Mouse (Mus musculus) neural tube, embryonic 12.5 days (tissue): Measurements from ENCODE around the gene Wnk4. TPM values are rescaled to one million over a fixed set of nuclear protein-coding genes. Genes with fewer than 3 reads are reported as not detected.

Source experiments
- ATAC-seq: fragments of 200-750 bp; cut with Nextera tagmentation; 2 replicates; pipeline ENCODE4 v1.8.0; 2017; ENCODE audit warnings: low read depth, mild to moderate bottlenecking, moderate TSS enrichment, moderate library complexity; ENCODE audit not compliant: low FRiP score
- H3K27ac ChIP-seq: fragments of 300-500 bp; sonication (generic); 2 replicates; pipeline ENCODE4 v1.5.1; 2016
- H3K27me3 ChIP-seq: fragments of 300-500 bp; sonication (generic); replicated peaks from 2 replicates; pipeline ENCODE4 v1.6.1; 2016; ENCODE audit warnings: mild to moderate bottlenecking
- H3K36me3 ChIP-seq: fragments of 300-500 bp; sonication (generic); 2 replicates; pipeline ENCODE4 v1.6.1; 2016; ENCODE audit warnings: mild to moderate bottlenecking
- H3K4me1 ChIP-seq: fragments of 300-500 bp; sonication (generic); 2 replicates; pipeline ENCODE4 v1.6.1; 2016
- H3K4me2 ChIP-seq: fragments of 300-500 bp; sonication (generic); replicated peaks from 2 replicates; pipeline ENCODE4 v1.6.1; 2016; ENCODE audit warnings: mild to moderate bottlenecking
- H3K4me3 ChIP-seq: fragments of 300-500 bp; sonication (generic); 2 replicates; pipeline ENCODE4 v1.5.1; 2016
- H3K9ac ChIP-seq: fragments of 300-500 bp; sonication (generic); 2 replicates; pipeline ENCODE4 v1.6.1; 2016; ENCODE audit warnings: mild to moderate bottlenecking
- H3K9me3 ChIP-seq: fragments of 300-500 bp; sonication (generic); 2 replicates; pipeline ENCODE4 v1.6.1; 2016; ENCODE audit warnings: mild to moderate bottlenecking
- WGBS: fragments of 180-500 bp; shearing (Covaris S2); methylation state at CpG from one replicate; pipeline ENCODE4 v1.1.7; 2016; 5-methylcytosine and 5-hydroxymethylcytosine counted together
- polyA plus RNA-seq: library from polyadenylated mRNA; unstranded; fragments of >200 nt; fragmentation: Nextera tagmentation; extraction: Ambion mirVana; gene quantifications from 2 replicates; pipeline ENCODE4 v1.2.1, GENCODE M21; 2016

Wnk4 gene
- polyA plus RNA-seq, 1 experiment from 2014 or later = 6.2 TPM

GRCm38 (mm10) chr11:101282896-101283295 is 22.5 kb downstream of the Wnk4 start:
- Histone ChIP-seq H3K4me3 (no peak overlapping the region), H3K9me3 (no peaks in the 10 kb centered on the region), H3K9ac (no peak overlapping the region), H3K36me3 (peaks cover 9% of the 10 kb centered on the region; the same call in 1 of the 2 replicates), H3K27ac (no peak overlapping the region), H3K4me2 (no peak overlapping the region), H3K4me1 (peaks cover 5% of the 10 kb centered on the region), H3K27me3 (no peaks in the 10 kb centered on the region)
- no peak for ATAC-seq
- 12% methylated on average over 5 of the region's 5 CpGs for WGBS

- H3K27ac ChIP-seq = no peak overlapping the region
- H3K4me2 ChIP-seq = no peak overlapping the region
- ATAC-seq = no peak
- H3K27me3 ChIP-seq = no peaks in the 10 kb centered on the region
- no peak overlapping the region for H3K9ac ChIP-seq
- 73% methylated on average over 4 of the region's 4 CpGs for WGBS
- H3K4me1 ChIP-seq = no peaks in the 10 kb centered on the region
- peaks cover 15% of the 10 kb centered on the region for H3K36me3 ChIP-seq
- no peaks in the 10 kb centered on the region for H3K9me3 ChIP-seq
- H3K4me3 ChIP-seq = no peak overlapping the region
Observed at GRCm38 (mm10) chr11:101283805-101284204, 23.4 kb downstream of the Wnk4 start.

- no peak for ATAC-seq
- Histone ChIP-seq H3K4me1 (no peaks in the 10 kb centered on the region), H3K27me3 (no peaks in the 10 kb centered on the region), H3K9ac (no peak overlapping the region), H3K27ac (no peak overlapping the region), H3K4me3 (no peak overlapping the region), H3K9me3 (no peaks in the 10 kb centered on the region), H3K4me2 (no peak overlapping the region), H3K36me3 (peaks cover 49% of the 10 kb centered on the region)
- WGBS = 87% methylated on average over 9 of the region's 9 CpGs
Observed at GRCm38 (mm10) chr11:101287306-101287705, 26.9 kb downstream of the Wnk4 start.

- Histone ChIP-seq H3K36me3 (peaks cover 80% of the 10 kb centered on the region), H3K4me1 (no peaks in the 10 kb centered on the region)
- ATAC-seq = no peak
Observed at GRCm38 (mm10) chr11:101291231-101291630, 30.9 kb downstream of the Wnk4 start.

GRCm38 (mm10) chr11:101295191-101295590 is 34.8 kb downstream of the Wnk4 start:
- Histone ChIP-seq H3K27me3 (no peaks in the 10 kb centered on the region), H3K9ac (no peak overlapping the region), H3K36me3 (peaks cover 71% of the 10 kb centered on the region), H3K27ac (no peak overlapping the region), H3K9me3 (no peaks in the 10 kb centered on the region), H3K4me2 (no peak overlapping the region), H3K4me3 (no peak overlapping the region), H3K4me1 (no peaks in the 10 kb centered on the region)
- no peak for ATAC-seq
- WGBS = 89% methylated on average over 8 of the region's 8 CpGs

More at GRCm38 (mm10) chr11:101291231-101291630, 30.9 kb downstream of the Wnk4 start:
- Histone ChIP-seq H3K4me3 (no peak overlapping the region), H3K9ac (no peak overlapping the region), H3K27ac (no peak overlapping the region), H3K27me3 (no peaks in the 10 kb centered on the region), H3K9me3 (no peaks in the 10 kb centered on the region), H3K4me2 (no peak overlapping the region)
- 95% methylated on average over 8 of the region's 8 CpGs for WGBS

DNA sequence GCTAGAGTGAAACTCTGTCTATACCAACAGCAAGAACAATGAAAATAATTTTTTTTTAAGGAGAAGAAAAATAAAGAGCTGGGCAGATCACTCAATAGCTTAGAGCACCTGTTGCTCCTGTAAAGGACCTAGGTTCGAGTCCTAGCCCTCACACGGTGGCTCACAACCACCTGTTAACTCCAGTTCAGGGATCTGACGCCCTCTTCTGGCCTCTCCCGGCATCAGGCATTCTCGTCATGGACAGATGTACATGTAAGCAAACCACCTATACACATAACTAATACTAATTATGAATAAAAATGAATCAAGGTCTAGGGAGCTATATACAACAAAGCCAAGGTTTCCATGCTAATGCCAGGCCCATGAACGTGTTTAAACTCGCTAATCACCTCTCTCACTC is 40.5 kb downstream of the Wnk4 start:
- Histone ChIP-seq H3K9me3 (no peaks in the 10 kb centered on the region), H3K27me3 (no peaks in the 10 kb centered on the region), H3K4me1 (peaks cover 13% of the 10 kb centered on the region), H3K9ac (peak overlapping the region; percentile 83), H3K4me3 (peak overlapping the region; percentile 79), H3K36me3 (peaks cover 16% of the 10 kb centered on the region), H3K27ac (no peak overlapping the region), H3K4me2 (peak overlapping the region; percentile 97)
- ATAC-seq = no peak
- 69% methylated on average over 7 of the region's 7 CpGs for WGBS

- Histone ChIP-seq H3K36me3 (peaks cover 16% of the 10 kb centered on the region), H3K27ac (no peak overlapping the region), H3K9ac (peak overlapping the region; percentile 83), H3K9me3 (no peaks in the 10 kb centered on the region), H3K4me1 (peaks cover 13% of the 10 kb centered on the region), H3K27me3 (no peaks in the 10 kb centered on the region), H3K4me2 (peak overlapping the region; percentile 97), H3K4me3 (peak overlapping the region; percentile 79)
- 15% methylated on average over 26 of the region's 26 CpGs for WGBS
- 0 out of 2 replicates have a peak, but pooled peaks have one; percentile 13 for ATAC-seq
Observed at GRCm38 (mm10) chr11:101301299-101302003, 41.1 kb downstream of the Wnk4 start.

- H3K4me1 ChIP-seq = peaks cover 13% of the 10 kb centered on the region
- H3K9me3 ChIP-seq = no peaks in the 10 kb centered on the region
- H3K36me3 ChIP-seq = peaks cover 16% of the 10 kb centered on the region
- H3K4me3 ChIP-seq = peak within 1 kb of the TSS; percentile 79
- peak within 1 kb of the TSS; percentile 97 for H3K4me2 ChIP-seq
- WGBS = 8% methylated on average over 39 of the region's 39 CpGs
- ATAC-seq = peak; percentile 88
- no peaks in the 10 kb centered on the region for H3K27me3 ChIP-seq
- peak within 1 kb of the TSS; percentile 83 for H3K9ac ChIP-seq
- no peak within 1 kb of the TSS for H3K27ac ChIP-seq
Observed at GRCm38 (mm10) chr11:101302004-101302798, 41.8 kb downstream of the Wnk4 start, which contains the start of gene Becn1. Gene Becn1 (minus strand): TSS chr11:101302286.

- H3K4me3 ChIP-seq = no peak overlapping the region
- no peak overlapping the region for H3K4me2 ChIP-seq
- WGBS = 49% methylated on average over 5 of the region's 5 CpGs
- H3K27me3 ChIP-seq = 0 out of 2 replicates have a peak, but pooled peaks cover 5% of the 10 kb centered on the region
- no peak overlapping the region for H3K27ac ChIP-seq
- no peak for ATAC-seq
- no peaks in the 10 kb centered on the region for H3K4me1 ChIP-seq
- H3K36me3 ChIP-seq = no peaks in the 10 kb centered on the region
- no peak overlapping the region for H3K9ac ChIP-seq
- no peaks in the 10 kb centered on the region for H3K9me3 ChIP-seq
Observed at GRCm38 (mm10) chr11:101307744-101308143, 47.4 kb downstream of the Wnk4 start.

DNA sequence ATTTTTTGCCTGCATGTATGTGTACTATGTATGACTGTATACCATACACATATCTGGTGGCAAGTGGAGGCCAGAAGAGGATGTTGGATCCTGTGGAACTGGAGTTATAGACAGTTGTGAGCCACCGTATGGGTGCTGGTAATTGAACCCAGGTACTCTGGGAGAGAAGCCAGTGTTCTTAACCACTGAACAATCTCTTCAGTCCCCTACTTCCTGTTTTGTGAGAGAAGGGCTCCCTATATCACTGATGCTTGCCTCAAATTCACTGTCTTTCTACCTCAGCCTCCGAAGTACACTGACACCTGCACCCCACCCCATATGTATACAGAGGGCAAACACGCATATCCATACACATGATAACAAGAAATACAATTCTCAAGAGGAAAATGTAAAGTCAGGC is 50.7 kb downstream of the Wnk4 start:
- Histone ChIP-seq H3K4me2 (no peak overlapping the region), H3K9ac (no peak overlapping the region), H3K27me3 (0 out of 2 replicates have a peak, but pooled peaks cover 5% of the 10 kb centered on the region), H3K4me1 (no peaks in the 10 kb centered on the region), H3K4me3 (no peak overlapping the region), H3K9me3 (no peaks in the 10 kb centered on the region), H3K36me3 (no peaks in the 10 kb centered on the region), H3K27ac (no peak overlapping the region)
- 92% methylated on average over 3 of the region's 3 CpGs for WGBS
- no peak for ATAC-seq

GRCm38 (mm10) chr11:101312150-101312549 is 51.8 kb downstream of the Wnk4 start:
- H3K36me3 ChIP-seq = no peaks in the 10 kb centered on the region
- no peak overlapping the region for H3K27ac ChIP-seq
- ATAC-seq = no peak
- no peak overlapping the region for H3K9ac ChIP-seq
- no peaks in the 10 kb centered on the region for H3K9me3 ChIP-seq
- H3K4me1 ChIP-seq = peaks cover 7% of the 10 kb centered on the region
- 0 out of 2 replicates have a peak, but pooled peaks cover 5% of the 10 kb centered on the region for H3K27me3 ChIP-seq
- no peak overlapping the region for H3K4me2 ChIP-seq
- WGBS = 79% methylated on average over 3 of the region's 3 CpGs
- H3K4me3 ChIP-seq = no peak overlapping the region

- WGBS = 95% methylated on average over 1 of the region's 1 CpGs
- H3K36me3 ChIP-seq = peaks cover 18% of the 10 kb centered on the region
- H3K27ac ChIP-seq = no peak overlapping the region
- ATAC-seq = no peak
- peaks cover 17% of the 10 kb centered on the region for H3K4me1 ChIP-seq
- no peak overlapping the region for H3K9ac ChIP-seq
- H3K9me3 ChIP-seq = no peaks in the 10 kb centered on the region
- no peak overlapping the region for H3K4me2 ChIP-seq
- H3K27me3 ChIP-seq = no peaks in the 10 kb centered on the region
- no peak overlapping the region for H3K4me3 ChIP-seq
Observed at GRCm38 (mm10) chr11:101314567-101314966, 54.2 kb downstream of the Wnk4 start.
